Mouse (Mus musculus) common myeloid progenitor, adult 5-6 weeks (primary cell): Measurements from ENCODE around the gene Stpg3. TPM values are rescaled to one million over a fixed set of nuclear protein-coding genes. Genes with fewer than 3 reads are reported as not detected.

Experiments
- ATAC-seq: replicated peaks from 2 replicates; pipeline ENCODE4 v1.8.0; 2016; ENCODE audit warnings: low read depth, mild to moderate bottlenecking, moderate TSS enrichment, inconsistent platforms; ENCODE audit not compliant: poor library complexity, severe bottlenecking
- total RNA-seq: library from RNA; stranded (forward); fragments of 200-1000, 187-1606 nt; gene quantifications from 2 replicates; pipeline ENCODE4 v1.2.3, GENCODE M21; 2017

Stpg3 gene
- total RNA-seq, 1 experiment from 2014 or later = not detected

GRCm38 (mm10) chr2:25168665-25168978, 45.8 kb downstream of the Stpg3 start:
- ATAC-seq = no peak

GRCm38 (mm10) chr2:25167919-25168664, 46.3 kb downstream of the Stpg3 start:
- ATAC-seq = no peak

- no peak for ATAC-seq
Measured at GRCm38 (mm10) chr2:25167481-25167880, 47.0 kb downstream of the Stpg3 start.

Other genes with a start within 250 kb of the Stpg3 start
- 117 and 138 TPM in 2 replicates for gene Mrpl41, start 239.5 kb downstream of the Stpg3 start, total RNA-seq
- gene Pnpla7, start 238.6 kb downstream of the Stpg3 start, total RNA-seq = 32.3 and 35.7 TPM in 2 replicates
- gene Nsmf, start 160.3 kb downstream of the Stpg3 start, total RNA-seq = 9.6 and 15.2 TPM in 2 replicates
- not detected in 2 replicates for gene Entpd8, start 134.3 kb downstream of the Stpg3 start, total RNA-seq
- gene Noxa1, start 119.5 kb downstream of the Stpg3 start, total RNA-seq = 0.09 TPM in 1 of 2 replicates, not detected in the other
- 0.39 and 2.2 TPM in 2 replicates for gene Nrarp, start 33.9 kb downstream of the Stpg3 start, total RNA-seq
- 15.7 and 18.1 TPM in 2 replicates for gene Tor4a, start 17.8 kb downstream of the Stpg3 start, total RNA-seq
- 28.8 and 47.4 TPM in 2 replicates for gene Nelfb, start 3.1 kb downstream of the Stpg3 start, total RNA-seq
- gene Fam166a, start 4.1 kb upstream of the Stpg3 start, total RNA-seq = not detected in 2 replicates
- 486 and 513 TPM in 2 replicates for gene Tubb4b, start 10.1 kb upstream of the Stpg3 start, total RNA-seq
- gene Slc34a3, start 19.7 kb upstream of the Stpg3 start, total RNA-seq = not detected in 2 replicates
- gene Rnf224, start 22.1 kb upstream of the Stpg3 start, total RNA-seq = not detected in 2 replicates
- gene Rnf208, start 27.6 kb upstream of the Stpg3 start, total RNA-seq = 0.37 and 0.82 TPM in 2 replicates
- not detected in 2 replicates for gene Cysrt1, start 27.8 kb upstream of the Stpg3 start, total RNA-seq
- gene AL732309.1, start 32.2 kb upstream of the Stpg3 start, total RNA-seq = 0.50 and 0.87 TPM in 2 replicates
- gene Tmem203, start 40.8 kb upstream of the Stpg3 start, total RNA-seq = 11.3 and 13.0 TPM in 2 replicates
- 12.4 and 17.0 TPM in 2 replicates for gene Tprn, start 48.0 kb upstream of the Stpg3 start, total RNA-seq
- 65.1 and 73.3 TPM in 2 replicates for gene Ssna1, start 57.8 kb upstream of the Stpg3 start, total RNA-seq
- gene Anapc2, start 57.8 kb upstream of the Stpg3 start, total RNA-seq = 35.1 and 53.1 TPM in 2 replicates
- not detected in 2 replicates for gene Tmem210, start 73.5 kb upstream of the Stpg3 start, total RNA-seq
- gene Lrrc26, start 75.3 kb upstream of the Stpg3 start, total RNA-seq = not detected in 2 replicates
- gene Grin1, start 104.5 kb upstream of the Stpg3 start, total RNA-seq = not detected in 2 replicates
- 40.8 and 41.3 TPM in 2 replicates for gene Man1b1, start 117.7 kb upstream of the Stpg3 start, total RNA-seq
- 13.3 and 19.2 TPM in 2 replicates for gene Dpp7, start 141.7 kb upstream of the Stpg3 start, total RNA-seq
- 8.5 and 8.9 TPM in 2 replicates for gene Uap1l1, start 151.0 kb upstream of the Stpg3 start, total RNA-seq
- 15.1 and 17.4 TPM in 2 replicates for gene Sapcd2, start 157.7 kb upstream of the Stpg3 start, total RNA-seq
- not detected in 2 replicates for gene Entpd2, start 181.2 kb upstream of the Stpg3 start, total RNA-seq
- 0.64 TPM in 1 of 2 replicates, not detected in the other for gene Npdc1, start 184.7 kb upstream of the Stpg3 start, total RNA-seq
- 23.5 and 27.8 TPM in 2 replicates for gene Fut7, start 208.6 kb upstream of the Stpg3 start, total RNA-seq
- 31.5 and 49.9 TPM in 2 replicates for gene Abca2, start 214.1 kb upstream of the Stpg3 start, total RNA-seq
- gene Clic3, start 242.2 kb upstream of the Stpg3 start, total RNA-seq = not detected in 2 replicates
- gene Paxx, start 246.5 kb upstream of the Stpg3 start, total RNA-seq = 19.8 and 29.1 TPM in 2 replicates